Mouse (Mus musculus) neural tube, embryonic 12.5 days (tissue): ENCODE measurements at regions not wholly inside any gene's neighbourhood (a gene's known extent, or its start where the extent isn't known, plus 50 kb on each side); places are given as distances from the start of the nearest gene placed in this dataset.
"Not testable (repeated sequence)": the region's sequence is repeated elsewhere in the genome, so short reads cannot be mapped to it uniquely, and the experiment has no call there.

ENCODE experiments used
- ATAC-seq: fragments of 200-750 bp; cut with Nextera tagmentation; 2 replicates; pipeline ENCODE4 v1.8.0; 2017; ENCODE audit warnings: low read depth, mild to moderate bottlenecking, moderate TSS enrichment, moderate library complexity; ENCODE audit not compliant: low FRiP score
- H3K27ac ChIP-seq: fragments of 300-500 bp; sonication (generic); 2 replicates; pipeline ENCODE4 v1.5.1; 2016
- H3K27me3 ChIP-seq: fragments of 300-500 bp; sonication (generic); replicated peaks from 2 replicates; pipeline ENCODE4 v1.6.1; 2016; ENCODE audit warnings: mild to moderate bottlenecking
- H3K36me3 ChIP-seq: fragments of 300-500 bp; sonication (generic); 2 replicates; pipeline ENCODE4 v1.6.1; 2016; ENCODE audit warnings: mild to moderate bottlenecking
- H3K4me1 ChIP-seq: fragments of 300-500 bp; sonication (generic); 2 replicates; pipeline ENCODE4 v1.6.1; 2016
- H3K4me2 ChIP-seq: fragments of 300-500 bp; sonication (generic); replicated peaks from 2 replicates; pipeline ENCODE4 v1.6.1; 2016; ENCODE audit warnings: mild to moderate bottlenecking
- H3K4me3 ChIP-seq: fragments of 300-500 bp; sonication (generic); 2 replicates; pipeline ENCODE4 v1.5.1; 2016
- H3K9ac ChIP-seq: fragments of 300-500 bp; sonication (generic); 2 replicates; pipeline ENCODE4 v1.6.1; 2016; ENCODE audit warnings: mild to moderate bottlenecking
- H3K9me3 ChIP-seq: fragments of 300-500 bp; sonication (generic); 2 replicates; pipeline ENCODE4 v1.6.1; 2016; ENCODE audit warnings: mild to moderate bottlenecking
- WGBS: fragments of 180-500 bp; shearing (Covaris S2); methylation state at CpG from one replicate; pipeline ENCODE4 v1.1.7; 2016; 5-methylcytosine and 5-hydroxymethylcytosine counted together

DNA sequence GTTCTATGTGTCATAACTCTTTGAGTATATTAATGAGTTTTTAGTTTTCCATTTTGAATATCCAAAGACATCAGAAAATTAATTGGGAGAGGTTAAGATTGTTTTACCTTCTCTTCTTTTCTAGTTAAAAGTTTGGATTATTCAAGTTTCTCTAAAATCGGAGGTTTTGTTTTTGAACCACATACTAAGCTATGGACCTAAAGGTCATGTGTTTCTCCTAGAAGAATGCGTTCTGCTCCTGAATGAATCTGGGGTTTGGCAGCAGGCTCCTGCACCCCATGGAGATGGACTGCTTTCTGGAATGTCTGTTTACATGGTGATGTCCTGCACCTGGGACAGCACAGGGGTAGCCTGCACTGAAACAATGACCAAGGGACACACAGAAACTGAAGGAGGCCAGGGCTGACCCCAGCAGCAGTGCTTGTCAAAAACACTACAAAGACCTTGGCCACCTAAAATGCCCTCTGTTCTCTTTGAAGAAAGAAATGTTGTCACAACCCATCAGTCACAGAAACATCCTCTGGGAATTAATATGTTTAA, 297.0 kb upstream of the Flrt2 start:
- H3K4me2 ChIP-seq = no peak overlapping the region
- no peak overlapping the region for H3K4me3 ChIP-seq
- no peaks in the 10 kb centered on the region for H3K4me1 ChIP-seq
- 64% methylated on average over 2 of the region's 2 CpGs for WGBS
- no peaks in the 10 kb centered on the region for H3K36me3 ChIP-seq
- H3K9ac ChIP-seq = no peak overlapping the region
- no peak for ATAC-seq
- H3K27ac ChIP-seq = no peak overlapping the region
- no peaks in the 10 kb centered on the region for H3K27me3 ChIP-seq
- H3K9me3 ChIP-seq = no peaks in the 10 kb centered on the region

DNA sequence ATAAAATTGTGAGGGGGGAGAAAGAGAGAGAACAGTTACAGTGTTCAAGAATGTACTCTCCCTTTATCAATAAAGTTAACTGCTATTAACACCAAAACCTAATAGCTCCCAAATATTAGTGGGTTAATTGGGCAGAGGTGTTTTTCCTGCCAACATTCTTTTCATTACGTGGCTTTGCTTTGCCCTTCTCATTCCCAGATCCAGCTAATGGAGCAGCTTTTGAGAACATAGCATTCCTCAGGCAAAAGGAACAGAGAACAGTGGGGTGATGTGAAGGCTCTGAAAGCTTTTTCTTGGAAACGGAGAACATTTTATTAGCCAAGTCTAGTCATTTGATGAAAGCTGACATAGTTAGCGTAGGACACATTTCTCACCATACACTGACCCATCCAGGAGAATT, 271.2 kb upstream of the Flrt2 start:
- H3K9ac ChIP-seq = no peak overlapping the region
- no peak overlapping the region for H3K4me3 ChIP-seq
- H3K4me1 ChIP-seq = no peaks in the 10 kb centered on the region
- no peak overlapping the region for H3K27ac ChIP-seq
- ATAC-seq = no peak
- no peaks in the 10 kb centered on the region for H3K36me3 ChIP-seq
- WGBS = 86% methylated on average over 3 of the region's 3 CpGs
- H3K27me3 ChIP-seq = no peaks in the 10 kb centered on the region
- no peak overlapping the region for H3K4me2 ChIP-seq
- H3K9me3 ChIP-seq = no peaks in the 10 kb centered on the region

DNA sequence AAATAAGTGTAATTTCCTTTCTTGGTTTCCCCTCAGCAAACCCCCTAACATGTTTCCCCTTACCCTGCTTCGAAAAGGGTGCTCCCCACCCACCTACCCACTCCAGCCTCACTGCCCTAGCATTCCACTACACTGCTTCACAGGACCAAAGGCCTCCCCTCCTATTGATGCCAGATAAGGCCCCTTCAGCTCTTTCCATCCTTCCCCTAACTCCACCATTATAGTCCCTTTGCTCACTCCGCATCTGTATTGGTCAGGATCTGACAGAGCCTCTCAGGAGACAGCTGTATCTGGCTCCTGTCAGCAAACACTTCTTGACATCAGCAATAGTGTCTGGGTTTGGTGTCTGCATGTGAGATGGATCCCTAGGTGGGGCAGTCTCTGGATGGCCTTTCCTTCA, 267.3 kb upstream of the Flrt2 start:
- H3K27me3 ChIP-seq = no peaks in the 10 kb centered on the region
- ATAC-seq = no peak
- 76% methylated on average over 2 of the region's 2 CpGs for WGBS
- no peak overlapping the region for H3K27ac ChIP-seq
- no peaks in the 10 kb centered on the region for H3K36me3 ChIP-seq
- no peak overlapping the region for H3K4me2 ChIP-seq
- H3K9ac ChIP-seq = no peak overlapping the region
- H3K4me3 ChIP-seq = no peak overlapping the region
- no peaks in the 10 kb centered on the region for H3K4me1 ChIP-seq
- H3K9me3 ChIP-seq = no peaks in the 10 kb centered on the region

DNA sequence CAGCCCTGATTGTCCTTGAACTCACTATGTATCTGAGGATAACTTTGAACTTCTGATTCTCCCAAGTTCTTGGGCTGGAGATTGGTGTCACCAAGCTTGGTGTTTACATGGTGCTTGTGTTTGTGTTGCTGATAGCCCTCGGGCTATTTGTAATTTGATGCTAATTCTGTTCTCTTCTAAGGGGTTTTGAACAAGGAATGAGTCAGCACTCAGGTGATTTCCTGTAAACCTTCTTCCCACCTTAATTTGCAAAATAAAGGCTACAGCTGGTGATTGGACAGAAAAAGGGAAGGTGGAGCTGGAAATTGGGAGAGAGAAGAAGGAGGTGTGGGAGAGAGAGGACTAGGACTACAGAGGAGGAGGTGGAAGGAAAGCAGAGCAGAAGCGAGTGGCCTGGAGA, 254.8 kb upstream of the Flrt2 start:
- 64% methylated on average over 2 of the region's 2 CpGs for WGBS
- H3K9ac ChIP-seq = no peak overlapping the region
- H3K27me3 ChIP-seq = no peaks in the 10 kb centered on the region
- ATAC-seq = no peak
- no peak overlapping the region for H3K4me2 ChIP-seq
- H3K9me3 ChIP-seq = no peaks in the 10 kb centered on the region
- no peak overlapping the region for H3K27ac ChIP-seq
- H3K4me3 ChIP-seq = no peak overlapping the region
- H3K4me1 ChIP-seq = no peaks in the 10 kb centered on the region
- H3K36me3 ChIP-seq = no peaks in the 10 kb centered on the region

DNA sequence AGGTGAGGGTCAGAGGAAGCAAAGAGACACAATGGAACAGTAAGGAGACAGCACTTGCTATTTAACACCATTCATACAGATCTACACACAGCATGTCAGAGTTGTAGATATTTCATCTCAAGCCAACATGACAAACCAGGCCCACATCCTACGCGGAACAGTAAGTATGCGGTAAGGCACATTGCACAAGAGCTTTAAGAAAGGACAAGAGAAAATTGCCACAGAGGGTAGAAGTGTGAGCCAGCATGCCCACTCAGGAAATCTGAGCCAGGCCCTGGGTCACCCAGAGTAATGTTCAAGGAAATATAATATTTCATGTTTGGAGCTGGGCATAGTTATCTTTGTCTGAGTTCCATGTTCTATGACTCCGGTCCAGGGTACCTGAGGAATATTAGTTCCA, 234.5 kb upstream of the Flrt2 start:
- H3K4me2 ChIP-seq = no peak overlapping the region
- no peaks in the 10 kb centered on the region for H3K36me3 ChIP-seq
- H3K9me3 ChIP-seq = no peaks in the 10 kb centered on the region
- no peak overlapping the region for H3K4me3 ChIP-seq
- no peaks in the 10 kb centered on the region for H3K27me3 ChIP-seq
- no peak overlapping the region for H3K9ac ChIP-seq
- no peak overlapping the region for H3K27ac ChIP-seq
- 96% methylated on average over 4 of the region's 4 CpGs for whole genome bisulfite sequencing
- no peaks in the 10 kb centered on the region for H3K4me1 ChIP-seq
- no peak for ATAC-seq

DNA sequence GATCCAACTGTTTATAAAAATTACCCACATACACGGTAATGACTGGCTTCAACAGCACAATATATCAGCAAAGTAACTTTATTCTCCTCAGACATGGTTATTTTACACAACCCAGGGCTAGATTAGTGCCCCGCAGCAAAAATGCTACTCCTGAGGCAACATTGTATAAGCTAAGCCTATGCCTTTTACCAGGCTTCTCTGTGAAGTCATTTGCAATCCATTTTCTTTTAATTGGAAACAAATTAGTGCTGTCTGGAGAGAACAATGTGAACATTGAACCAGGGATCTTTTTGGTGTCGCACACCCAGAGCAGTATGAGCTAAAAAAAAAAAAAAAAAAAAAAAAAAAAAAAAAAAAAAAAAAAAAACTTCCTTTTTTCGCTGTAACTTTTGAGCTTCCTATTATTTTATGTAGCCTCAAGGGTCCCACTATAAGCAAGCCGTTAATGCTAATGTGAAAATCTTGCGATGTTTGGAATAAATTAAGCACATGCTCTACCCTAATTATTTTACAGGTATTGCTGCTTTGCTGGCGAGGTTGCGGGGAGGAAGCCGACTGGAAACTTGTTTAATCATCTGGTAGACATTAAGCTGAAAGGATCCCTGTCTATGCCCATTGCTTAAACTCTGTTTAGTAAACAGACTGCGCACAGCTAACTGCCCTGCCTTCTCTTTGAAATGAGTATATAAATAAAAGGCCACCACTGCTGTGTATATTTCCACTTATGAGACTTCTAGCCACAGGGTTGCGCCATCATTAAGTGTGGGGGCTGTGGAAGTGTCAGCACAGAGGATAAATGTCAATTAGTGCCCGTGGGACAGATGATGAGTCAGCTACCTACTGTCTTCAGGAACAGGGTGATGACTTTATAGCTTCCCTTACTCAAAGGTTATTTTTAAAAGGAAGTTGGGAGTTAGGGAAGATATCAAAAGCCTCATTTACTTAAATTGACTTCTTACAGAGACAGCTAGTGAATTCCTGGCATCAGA, 225.2 kb upstream of the Flrt2 start:
- Histone ChIP-seq H3K4me3 (no peak overlapping the region), H3K36me3 (no peaks in the 10 kb centered on the region), H3K9ac (no peak overlapping the region), H3K9me3 (no peaks in the 10 kb centered on the region), H3K4me2 (peak overlapping the region; percentile 12; the same call in 1 of the 2 replicates), H3K27ac (no peak overlapping the region), H3K27me3 (no peaks in the 10 kb centered on the region), H3K4me1 (no peaks in the 10 kb centered on the region)
- no peak for ATAC-seq
- WGBS = 51% methylated on average over 12 of the region's 12 CpGs

DNA sequence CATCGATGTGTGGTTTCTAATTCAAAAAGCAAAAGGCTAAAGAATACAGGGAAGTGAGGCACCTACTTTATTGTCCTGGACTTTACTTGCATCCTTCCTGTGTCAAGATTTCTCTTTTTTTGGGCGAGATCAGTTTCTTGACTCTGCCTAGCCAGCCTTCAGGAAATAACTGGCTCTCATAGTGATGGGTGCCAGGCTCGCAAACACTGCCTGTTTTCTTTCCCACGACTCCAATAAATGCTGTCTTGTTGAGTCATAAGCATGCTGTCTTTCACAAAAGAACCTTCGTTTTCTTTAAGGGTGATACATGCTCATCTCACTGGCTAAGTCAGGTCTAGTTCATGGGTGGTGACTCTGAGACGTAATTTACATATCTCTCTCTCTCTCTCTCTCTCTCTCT, 222.1 kb upstream of the Flrt2 start:
- no peak overlapping the region for H3K4me3 ChIP-seq
- H3K36me3 ChIP-seq = no peaks in the 10 kb centered on the region
- H3K9ac ChIP-seq = no peak overlapping the region
- no peak overlapping the region for H3K27ac ChIP-seq
- no peaks in the 10 kb centered on the region for H3K27me3 ChIP-seq
- 75% methylated on average over 6 of the region's 6 CpGs for WGBS
- ATAC-seq = no peak
- no peaks in the 10 kb centered on the region for H3K4me1 ChIP-seq
- H3K9me3 ChIP-seq = no peaks in the 10 kb centered on the region
- no peak overlapping the region for H3K4me2 ChIP-seq

DNA sequence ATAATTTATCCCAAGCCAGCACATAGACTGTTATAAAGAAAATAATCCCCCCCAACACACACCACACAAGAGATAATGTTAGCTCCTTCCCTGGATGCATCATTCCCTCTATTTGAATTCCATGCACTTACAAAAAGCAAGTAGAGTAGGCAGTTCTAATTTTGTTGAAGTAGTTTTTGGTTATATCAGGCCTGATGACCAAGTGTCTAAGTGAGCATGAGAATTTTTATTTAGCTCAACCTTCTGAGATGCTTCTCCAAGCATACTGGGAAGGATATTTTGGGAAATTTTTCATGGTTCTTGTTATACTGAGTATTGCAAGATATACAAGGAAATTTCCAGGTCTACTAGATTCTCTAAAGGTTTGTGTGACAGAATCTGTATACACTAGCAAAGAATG, 205.5 kb upstream of the Flrt2 start:
- no peak overlapping the region for H3K9ac ChIP-seq
- H3K27me3 ChIP-seq = no peaks in the 10 kb centered on the region
- H3K27ac ChIP-seq = no peak overlapping the region
- no peak overlapping the region for H3K4me2 ChIP-seq
- H3K9me3 ChIP-seq = no peaks in the 10 kb centered on the region
- no peak overlapping the region for H3K4me3 ChIP-seq
- H3K36me3 ChIP-seq = no peaks in the 10 kb centered on the region
- no peak for ATAC-seq
- no peaks in the 10 kb centered on the region for H3K4me1 ChIP-seq

DNA sequence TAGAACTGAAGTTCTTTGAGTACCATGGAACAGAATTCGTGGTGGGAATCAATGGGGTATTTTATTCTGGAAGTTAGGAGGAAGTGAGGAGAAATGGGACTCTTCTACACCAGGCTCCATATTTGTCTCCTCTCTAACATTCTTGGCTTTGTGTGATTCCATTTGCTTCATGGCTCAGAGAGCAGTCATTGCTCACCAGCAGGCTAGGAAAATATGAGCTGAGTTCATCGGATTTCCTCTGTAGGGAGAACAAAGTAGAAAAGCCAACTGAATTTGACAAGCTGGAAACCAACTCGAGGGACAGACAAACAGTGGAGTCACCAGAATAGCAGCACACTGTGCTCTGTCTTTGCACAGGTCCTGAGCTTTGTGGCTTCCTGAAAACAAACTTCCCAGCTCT, 203.7 kb upstream of the Flrt2 start:
- 75% methylated on average over 3 of the region's 3 CpGs for WGBS
- H3K36me3 ChIP-seq = no peaks in the 10 kb centered on the region
- H3K4me1 ChIP-seq = no peaks in the 10 kb centered on the region
- no peak overlapping the region for H3K4me3 ChIP-seq
- no peak overlapping the region for H3K9ac ChIP-seq
- ATAC-seq = no peak
- H3K9me3 ChIP-seq = no peaks in the 10 kb centered on the region
- H3K4me2 ChIP-seq = no peak overlapping the region
- no peaks in the 10 kb centered on the region for H3K27me3 ChIP-seq
- no peak overlapping the region for H3K27ac ChIP-seq

DNA sequence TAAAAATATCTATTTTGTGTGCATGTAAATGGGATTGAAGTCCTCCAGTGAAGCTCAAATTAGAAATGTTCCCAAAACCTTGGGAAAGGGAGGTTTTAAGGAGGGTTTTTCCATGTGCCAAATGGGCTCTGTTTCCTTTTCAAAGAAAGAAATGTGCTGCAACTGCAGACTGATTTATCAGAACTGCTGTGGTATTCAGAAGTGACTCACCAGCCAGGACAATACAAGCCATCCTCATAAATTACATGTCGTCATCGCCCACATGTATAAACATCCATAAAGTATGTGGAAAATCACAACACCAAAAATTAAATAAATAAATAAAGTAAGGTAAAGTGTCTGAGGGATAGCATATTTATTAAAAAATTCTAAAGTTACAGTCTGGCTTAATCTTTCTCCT, 202.7 kb upstream of the Flrt2 start:
- WGBS = 95% methylated on average over 2 of the region's 2 CpGs
- ATAC-seq = no peak
- H3K9me3 ChIP-seq = no peaks in the 10 kb centered on the region
- no peak overlapping the region for H3K4me3 ChIP-seq
- no peaks in the 10 kb centered on the region for H3K27me3 ChIP-seq
- no peaks in the 10 kb centered on the region for H3K36me3 ChIP-seq
- no peak overlapping the region for H3K9ac ChIP-seq
- H3K4me1 ChIP-seq = no peaks in the 10 kb centered on the region
- H3K27ac ChIP-seq = no peak overlapping the region
- H3K4me2 ChIP-seq = no peak overlapping the region

DNA sequence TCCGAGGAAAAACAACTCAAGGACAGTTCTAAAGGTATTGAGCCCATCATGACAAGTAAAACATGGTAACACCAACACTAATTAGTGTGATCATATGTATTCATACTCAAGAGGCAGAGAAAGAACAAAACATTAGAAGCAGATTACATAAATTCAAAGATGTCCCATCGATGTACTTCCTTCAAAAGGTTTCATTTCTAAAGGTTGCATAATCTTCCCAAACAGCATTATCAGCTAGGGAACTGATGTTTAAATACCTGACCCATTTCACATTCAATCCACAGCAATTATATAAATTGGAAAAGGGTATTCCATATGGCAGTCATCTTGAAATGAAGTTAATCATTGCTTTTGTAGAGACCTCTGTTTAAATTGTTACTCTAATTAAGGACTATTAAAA, 202.2 kb upstream of the Flrt2 start:
- no peak for ATAC-seq
- 87% methylated on average over 2 of the region's 2 CpGs for WGBS

DNA sequence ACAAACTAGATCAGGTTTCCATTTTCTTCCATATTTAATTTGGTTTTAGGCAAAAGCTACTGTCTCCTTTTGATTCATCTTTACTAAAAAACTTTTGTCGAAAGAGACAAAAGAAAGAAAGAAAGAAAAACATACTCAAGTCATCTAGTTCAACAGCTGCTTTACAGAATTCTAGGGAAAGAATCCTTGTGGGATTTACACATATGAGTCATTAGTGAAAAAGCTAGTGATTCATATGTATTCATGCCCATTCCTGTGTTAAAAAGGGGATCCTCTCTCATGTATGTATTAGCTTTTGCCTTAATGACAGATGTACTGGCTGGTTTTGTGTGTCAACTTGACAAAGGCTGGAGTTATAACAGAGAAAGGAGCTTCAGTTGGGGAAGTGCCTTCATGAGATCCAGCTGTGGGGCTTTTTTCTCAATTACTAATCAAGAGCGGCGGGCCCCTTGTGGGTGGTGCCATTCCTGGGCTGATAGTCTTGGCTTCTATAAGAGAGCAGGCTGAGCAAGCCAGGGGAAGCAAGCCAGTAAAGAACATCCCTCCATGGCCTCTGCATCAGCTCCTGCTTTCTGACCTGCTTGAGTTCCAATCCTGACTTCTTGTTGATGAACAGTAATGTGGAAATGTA, 200.1 kb upstream of the Flrt2 start:
- 65% methylated on average over 3 of the region's 3 CpGs for WGBS
- H3K4me2 ChIP-seq, H3K36me3 ChIP-seq, H3K4me3 ChIP-seq, H3K27me3 ChIP-seq, H3K4me1 ChIP-seq, ATAC-seq, H3K9ac ChIP-seq, H3K9me3 ChIP-seq, H3K27ac ChIP-seq: not testable (repeated sequence)

More for the DNA sequence above, 202.2 kb upstream of the Flrt2 start:
- no peaks in the 10 kb centered on the region for H3K4me1 ChIP-seq
- no peak overlapping the region for H3K4me3 ChIP-seq
- no peak overlapping the region for H3K4me2 ChIP-seq
- no peak overlapping the region for H3K27ac ChIP-seq
- no peak overlapping the region for H3K9ac ChIP-seq
- H3K9me3 ChIP-seq = no peaks in the 10 kb centered on the region
- H3K27me3 ChIP-seq = no peaks in the 10 kb centered on the region
- no peaks in the 10 kb centered on the region for H3K36me3 ChIP-seq
